Mouse (Mus musculus) neural tube, embryonic 10.5 days (tissue): ENCODE data around the gene Ubald2.
A peak's percentile ranks its signal among the peaks of the same experiment; 100 is the strongest.
"Not testable (repeated sequence)": the region's sequence is repeated elsewhere in the genome, so short reads cannot be mapped to it uniquely, and the experiment has no call there.

Experiments used
- DNase-seq: peaks from one replicate; pipeline ENCODE4 v3.0.0-alpha.2; 2017; ENCODE audit warnings: low spot score; ENCODE audit errors: extremely low spot score

The Ubald2 gene

GRCm38 (mm10) chr11:116413631-116414022, 20.3 kb upstream of the Ubald2 start:
- no peak for DNase-seq

GRCm38 (mm10) chr11:116416196-116416943, 17.5 kb upstream of the Ubald2 start:
- DNase-seq = no peak

GRCm38 (mm10) chr11:116417054-116417453, 16.8 kb upstream of the Ubald2 start:
- DNase-seq = no peak

GRCm38 (mm10) chr11:116418194-116418840, 15.6 kb upstream of the Ubald2 start:
- DNase-seq = peak; percentile 50

- DNase-seq = no peak
Measured at GRCm38 (mm10) chr11:116418841-116419462, 14.9 kb upstream of the Ubald2 start.

- no peak for DNase-seq
Measured at GRCm38 (mm10) chr11:116421102-116421501, 12.8 kb upstream of the Ubald2 start.

GRCm38 (mm10) chr11:116422562-116422961, 11.3 kb upstream of the Ubald2 start:
- DNase-seq = no peak

- no peak for DNase-seq
Measured at GRCm38 (mm10) chr11:116423214-116423613, 10.7 kb upstream of the Ubald2 start.

GRCm38 (mm10) chr11:116423782-116424620, 9.9 kb upstream of the Ubald2 start:
- no peak for DNase-seq

- no peak for DNase-seq
Measured at GRCm38 (mm10) chr11:116424621-116425407, 9.1 kb upstream of the Ubald2 start.

- not testable (repeated sequence) for DNase-seq
Measured at GRCm38 (mm10) chr11:116426328-116426727, 7.6 kb upstream of the Ubald2 start.

- no peak for DNase-seq
Measured at GRCm38 (mm10) chr11:116426852-116427575, 6.9 kb upstream of the Ubald2 start.

- DNase-seq = no peak
Measured at GRCm38 (mm10) chr11:116428872-116429859, 4.7 kb upstream of the Ubald2 start.

- DNase-seq = no peak
Measured at GRCm38 (mm10) chr11:116429862-116430613, 3.9 kb upstream of the Ubald2 start.

GRCm38 (mm10) chr11:116430723-116431427, 3.0 kb upstream of the Ubald2 start:
- no peak for DNase-seq

- no peak for DNase-seq
Measured at GRCm38 (mm10) chr11:116431428-116432077, 2.3 kb upstream of the Ubald2 start.

GRCm38 (mm10) chr11:116432127-116432526, 1.8 kb upstream of the Ubald2 start:
- DNase-seq = no peak
